Mouse (Mus musculus) layer of hippocampus, postnatal 14 days (tissue): ENCODE results near the gene Scgb2b24. TPM values are rescaled to one million over a fixed set of nuclear protein-coding genes. Genes with fewer than 3 reads are reported as not detected.

Experiments
- DNase-seq, 2 experiments: peaks; one replicate each; pipeline ENCODE4 v3.0.0; 2021 to 2022; ENCODE audit warnings: low spot score in 2 of 2, mixed read lengths in 1 of 2
- long read RNA-seq, 2 experiments: library from polyadenylated mRNA; stranded (forward); transcript quantifications; one replicate each; pipeline ENCODE4 v2.0.0; 2021
- total RNA-seq, 2 experiments: library from RNA; stranded (reverse); gene quantifications; 2 replicates each; pipeline ENCODE4 v1.2.3; 2021

The Scgb2b24 gene
- not detected for total RNA-seq
- long read RNA-seq, experiment 1, result 0 reads
- long read RNA-seq, experiment 2, result 0 reads

DNA sequence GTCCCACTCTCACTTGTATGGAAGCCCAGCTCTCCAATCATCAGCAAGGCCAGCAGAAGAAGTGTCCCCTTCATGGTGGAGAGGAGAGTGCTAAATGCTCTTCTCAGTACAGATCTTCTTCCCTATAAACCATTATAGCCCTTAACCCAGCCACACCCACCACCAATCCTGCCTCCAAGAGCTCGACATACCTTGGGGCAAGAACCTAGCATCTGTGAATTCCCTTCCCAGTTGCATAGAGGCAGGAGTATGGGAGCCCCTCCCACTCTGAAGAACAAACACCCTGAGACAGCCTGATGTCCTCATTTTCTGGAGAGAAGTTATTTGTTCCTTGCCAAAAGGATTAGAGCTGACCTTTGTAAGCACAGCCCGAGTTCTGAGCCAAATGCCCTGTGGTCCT is at the start of gene Scgb2b24:
Gene Scgb2b24, minus strand, starts transcription at position 101 of the 400 bp plus-strand sequence.
- DNase-seq, result no peak

DNA sequence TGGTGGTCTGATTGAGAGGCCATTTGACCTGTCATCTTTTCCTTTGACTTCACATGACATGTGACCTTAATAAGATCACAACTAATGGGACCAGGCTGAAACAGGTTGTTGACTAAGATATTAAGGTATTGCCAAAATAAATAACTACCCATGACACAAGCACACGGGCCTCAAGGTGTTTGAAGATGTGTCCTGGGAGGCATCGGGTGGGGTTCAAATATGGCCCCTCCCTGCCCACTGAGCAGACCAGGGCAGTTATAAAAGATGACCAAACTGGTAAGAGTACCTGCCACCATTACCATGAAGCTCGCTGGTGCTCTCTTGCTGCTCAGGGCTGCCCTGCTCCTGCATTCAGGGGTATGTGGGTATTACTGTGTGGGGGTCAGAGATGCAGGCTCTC is 4.4 kb upstream of the Scgb2b24 start, which contains the start of gene Scgb1b24:
Gene Scgb1b24, plus strand, starts transcription at position 301 of the 400 bp plus-strand sequence.
- no peak for DNase-seq

DNA sequence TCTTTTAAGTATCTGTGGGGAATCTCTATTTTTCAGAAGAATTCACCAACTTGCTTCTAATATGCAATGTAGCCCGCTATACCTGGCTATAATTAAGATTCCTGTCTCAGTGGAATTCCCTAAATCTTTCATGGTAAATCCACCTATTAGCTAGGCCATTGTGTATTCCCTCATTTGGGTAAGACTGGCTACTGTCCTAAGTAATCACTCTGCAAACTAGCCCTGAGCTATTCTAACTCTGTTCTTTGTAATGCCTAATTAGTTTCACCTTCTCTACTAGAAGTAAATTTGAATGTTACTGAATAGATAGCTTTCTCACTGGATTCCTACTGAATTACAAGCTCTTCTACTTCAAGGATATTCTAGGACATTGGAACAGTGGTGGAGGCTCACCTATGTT is 49.2 kb downstream of the Scgb2b24 start:
- DNase-seq, result no peak

Other genes starting within 250 kb of the Scgb2b24 start
- gene Scgb2b21, start 218.9 kb downstream of the Scgb2b24 start, total RNA-seq, result not detected
- not detected for gene Scgb1b24, start 4.5 kb upstream of the Scgb2b24 start, total RNA-seq
- gene Scgb2b26, start 205.7 kb upstream of the Scgb2b24 start, total RNA-seq, result not detected